Mouse (Mus musculus): ENCODE measurements around the gene Galnt17.

DNA sequence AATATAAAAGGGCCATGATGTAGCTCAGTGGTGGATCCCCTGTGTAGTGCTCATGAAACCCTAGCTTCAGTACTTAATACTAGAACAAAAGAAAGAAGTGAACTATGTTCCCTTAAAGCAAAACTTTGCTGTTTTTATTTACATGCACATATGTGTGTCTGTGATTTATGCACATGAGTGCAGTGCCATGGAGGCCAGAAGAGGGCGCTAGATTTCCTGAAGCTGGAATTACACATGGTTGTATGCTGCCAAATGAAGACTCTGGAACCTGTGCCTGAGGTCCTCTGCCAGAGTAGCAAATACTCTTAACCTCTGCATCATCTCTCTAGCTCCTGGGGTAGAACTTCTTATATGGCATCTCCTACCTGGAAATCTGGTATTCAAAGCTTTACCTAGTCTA is 230.6 kb downstream of the Galnt17 start:
- no peak for TF ChIP-seq POLR2A (IDR thresholded peaks at IDR 0.05; ENCODE audit: insufficient read depth, low read depth, low read length)
- peak; percentile 29 for TF ChIP-seq CTCF (IDR thresholded peaks at IDR 0.05)
